Mouse (Mus musculus) midbrain, embryonic 11.5 days (tissue): ENCODE data around the gene Lig3. TPM values are rescaled to one million over a fixed set of nuclear protein-coding genes. Genes with fewer than 3 reads are reported as not detected.

Experiments
- ATAC-seq: fragments of 200-750 bp; cut with Nextera tagmentation; 2 replicates; pipeline ENCODE4 v1.8.0; 2017; ENCODE audit warnings: moderate TSS enrichment, moderate library complexity; ENCODE audit not compliant: low FRiP score
- DNase-seq: peaks from one replicate; pipeline ENCODE4 v3.0.0; 2015; ENCODE audit warnings: low spot score; ENCODE audit errors: missing footprints
- H3K27ac ChIP-seq: fragments of 300-500 bp; sonication (generic); 2 replicates; pipeline ENCODE4 v1.5.1; 2014; ENCODE audit warnings: low read depth, low read length
- H3K27me3 ChIP-seq: fragments of 300-500 bp; sonication (generic); 2 replicates; pipeline ENCODE4 v1.6.1; 2014; ENCODE audit warnings: mild to moderate bottlenecking, low read length, moderate library complexity, mixed read lengths; ENCODE audit not compliant: control insufficient read depth, insufficient read depth
- H3K36me3 ChIP-seq: fragments of 300-500 bp; sonication (generic); 2 replicates; pipeline ENCODE4 v1.6.1; 2014; ENCODE audit warnings: mild to moderate bottlenecking, low read length, moderate library complexity, mixed read lengths; ENCODE audit not compliant: control insufficient read depth, insufficient read depth
- H3K4me1 ChIP-seq: fragments of 300-500 bp; sonication (generic); 2 replicates; pipeline ENCODE4 v1.6.1; 2014; ENCODE audit warnings: low read length; ENCODE audit not compliant: control insufficient read depth, insufficient read depth
- H3K4me2 ChIP-seq: fragments of 300-500 bp; sonication (generic); 2 replicates; pipeline ENCODE4 v1.6.1; 2014; ENCODE audit warnings: mild to moderate bottlenecking, moderate library complexity
- H3K4me3 ChIP-seq: fragments of 300-500 bp; sonication (generic); 2 replicates; pipeline ENCODE4 v1.5.1; 2014; ENCODE audit warnings: low read depth, low read length
- H3K9ac ChIP-seq: fragments of 300-500 bp; sonication (generic); 2 replicates; pipeline ENCODE4 v1.6.1; 2014; ENCODE audit warnings: low read length
- H3K9me3 ChIP-seq: fragments of 300-500 bp; sonication (generic); 2 replicates; pipeline ENCODE4 v1.6.1; 2016; ENCODE audit warnings: low read length; ENCODE audit not compliant: control insufficient read depth
- WGBS: fragments of 180-500 bp; shearing (Covaris S2); extraction: QIAGEN DNeasy Blood & Tissue Kit; methylation state at CpG from one replicate; pipeline ENCODE4 v1.1.7; 2014; 5-methylcytosine and 5-hydroxymethylcytosine counted together
- polyA plus RNA-seq: library from polyadenylated mRNA; unstranded; fragments of >200 nt; fragmentation: Nextera tagmentation; extraction: Ambion mirVana; gene quantifications from 2 replicates; pipeline ENCODE4 v1.2.1, GENCODE M21; 2014

Gene Lig3
- polyA plus RNA-seq, 1 experiment from 2014 or later = 48.2 TPM

DNA sequence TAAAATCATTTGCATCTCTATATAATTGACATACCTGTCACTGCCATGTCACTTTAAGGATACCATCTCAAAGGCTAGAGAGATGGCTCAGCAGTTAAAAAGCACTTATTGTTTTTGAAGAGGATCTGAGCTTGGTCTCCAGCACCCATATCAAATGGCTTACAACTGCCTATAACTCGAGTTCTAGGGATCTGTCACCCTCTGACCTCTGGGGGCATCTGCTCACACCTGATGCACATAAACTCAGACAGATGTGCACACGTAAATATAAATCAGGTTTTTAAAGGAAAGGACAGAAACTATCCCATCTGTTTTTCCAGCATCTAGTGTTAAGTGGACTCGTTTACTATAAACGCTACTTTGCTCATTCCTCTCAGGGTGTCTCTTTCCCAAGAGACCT lies 17.6 kb upstream of the Lig3 start:
- Histone ChIP-seq H3K36me3 (no peaks in the 10 kb centered on the region), H3K27ac (no peak overlapping the region), H3K9ac (peak overlapping the region; percentile 93), H3K27me3 (no peaks in the 10 kb centered on the region), H3K4me3 (peak overlapping the region; percentile 93), H3K9me3 (no peaks in the 10 kb centered on the region), H3K4me2 (peak overlapping the region; percentile 74), H3K4me1 (peaks cover 15% of the 10 kb centered on the region; the same call in 1 of the 2 replicates)
- ATAC-seq (no peak), DNase-seq (no peak)
- 14% methylated on average over 4 of the region's 4 CpGs for WGBS

GRCm38 (mm10) chr11:82763742-82764437 lies 17.0 kb upstream of the Lig3 start, which contains the start of the genes Cct6b and Zfp830:
Gene Cct6b, minus strand, starts transcription at chr11:82764321.
Gene Zfp830, plus strand, starts transcription at chr11:82764345.
- H3K27ac ChIP-seq = peak within 1 kb of the TSS; percentile 79
- H3K36me3 ChIP-seq = no peaks in the 10 kb centered on the region
- H3K4me1 ChIP-seq = peaks cover 15% of the 10 kb centered on the region; the same call in 1 of the 2 replicates
- WGBS = under 1% methylated on average over 44 of the region's 44 CpGs
- DNase-seq (peak; percentile 98), ATAC-seq (peak; percentile 100)
- H3K9ac ChIP-seq = peak within 1 kb of the TSS; percentile 93
- H3K4me2 ChIP-seq = peak within 1 kb of the TSS; percentile 74
- H3K27me3 ChIP-seq = no peaks in the 10 kb centered on the region
- peak within 1 kb of the TSS; percentile 93 for H3K4me3 ChIP-seq
- no peaks in the 10 kb centered on the region for H3K9me3 ChIP-seq

DNA sequence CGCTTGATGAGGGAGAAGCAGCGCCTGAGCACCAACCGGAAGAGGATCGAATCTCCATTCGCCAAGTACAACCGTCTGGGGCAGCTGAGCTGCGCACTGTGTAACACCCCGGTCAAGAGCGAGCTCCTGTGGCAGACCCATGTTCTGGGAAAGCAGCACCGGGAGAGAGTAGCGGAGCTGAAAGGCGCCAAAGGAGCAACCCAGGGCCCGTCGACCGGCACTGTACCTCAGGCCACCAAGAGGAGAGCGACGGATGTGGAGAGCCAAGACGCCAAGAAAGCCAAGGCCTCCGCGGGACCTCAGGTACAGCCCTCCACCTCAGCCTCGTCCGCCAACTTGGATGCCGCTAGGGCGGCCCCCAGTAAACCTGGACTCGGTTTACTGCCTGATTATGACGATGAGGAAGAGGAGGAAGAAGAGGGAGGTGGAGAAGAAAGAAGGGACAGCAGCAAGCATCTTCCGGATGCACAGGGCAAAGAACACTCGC lies 16.4 kb upstream of the Lig3 start:
- peak overlapping the region; percentile 74 for H3K4me2 ChIP-seq
- no peaks in the 10 kb centered on the region for H3K36me3 ChIP-seq
- H3K27ac ChIP-seq = peak overlapping the region; percentile 27; the same call in 1 of the 2 replicates
- peak; percentile 77 for ATAC-seq
- H3K9ac ChIP-seq = peak overlapping the region; percentile 93
- no peaks in the 10 kb centered on the region for H3K27me3 ChIP-seq
- DNase-seq = peak; percentile 96
- peaks cover 15% of the 10 kb centered on the region; the same call in 1 of the 2 replicates for H3K4me1 ChIP-seq
- WGBS = 0% methylated on average over 28 of the region's 28 CpGs
- no peaks in the 10 kb centered on the region for H3K9me3 ChIP-seq
- peak overlapping the region; percentile 93 for H3K4me3 ChIP-seq

GRCm38 (mm10) chr11:82780134-82780533 lies 774 bp upstream of the Lig3 start:
- no peaks in the 10 kb centered on the region for H3K27me3 ChIP-seq
- H3K4me1 ChIP-seq = peaks cover 12% of the 10 kb centered on the region
- H3K4me3 ChIP-seq = peak overlapping the region; percentile 97
- DNase-seq (peak; percentile 85), ATAC-seq (no peak)
- H3K4me2 ChIP-seq = peak overlapping the region; percentile 79
- H3K27ac ChIP-seq = no peak overlapping the region
- no peaks in the 10 kb centered on the region for H3K9me3 ChIP-seq
- H3K9ac ChIP-seq = peak overlapping the region; percentile 97
- H3K36me3 ChIP-seq = peaks cover 6% of the 10 kb centered on the region
- WGBS = 60% methylated on average over 5 of the region's 5 CpGs

DNA sequence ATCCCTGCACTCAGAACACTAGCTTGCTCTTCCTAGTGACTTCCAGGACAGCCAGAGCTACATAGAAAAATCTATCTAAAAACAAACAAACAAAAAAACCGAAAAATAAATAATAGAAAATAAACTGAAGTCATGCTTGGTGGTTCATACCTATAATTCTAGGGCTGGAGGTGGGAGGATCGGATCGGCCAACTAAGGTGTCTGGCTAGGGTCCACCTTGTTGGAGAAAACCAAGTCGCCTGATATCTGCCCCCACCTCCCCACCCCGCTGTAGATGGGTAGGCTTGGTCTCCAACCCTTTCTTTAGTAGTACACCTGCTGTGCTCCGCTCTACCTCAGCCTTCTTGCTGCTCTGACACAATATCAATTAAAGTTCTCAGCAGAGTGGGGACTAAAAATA lies 1.3 kb downstream of the Lig3 start:
- no peak overlapping the region for H3K27ac ChIP-seq
- H3K4me2 ChIP-seq = peak overlapping the region; percentile 79
- H3K27me3 ChIP-seq = no peaks in the 10 kb centered on the region
- H3K4me3 ChIP-seq = peak overlapping the region; percentile 97
- ATAC-seq (no peak), DNase-seq (no peak)
- peaks cover 12% of the 10 kb centered on the region for H3K4me1 ChIP-seq
- H3K9me3 ChIP-seq = no peaks in the 10 kb centered on the region
- peaks cover 9% of the 10 kb centered on the region for H3K36me3 ChIP-seq
- WGBS = 61% methylated on average over 6 of the region's 6 CpGs
- peak overlapping the region; percentile 97 for H3K9ac ChIP-seq

GRCm38 (mm10) chr11:82783453-82783852 lies 2.5 kb downstream of the Lig3 start:
- peaks cover 12% of the 10 kb centered on the region for H3K4me1 ChIP-seq
- H3K4me2 ChIP-seq = no peak overlapping the region
- H3K4me3 ChIP-seq = no peak overlapping the region
- H3K9ac ChIP-seq = no peak overlapping the region
- 92% methylated on average over 11 of the region's 11 CpGs for WGBS
- H3K27me3 ChIP-seq = no peaks in the 10 kb centered on the region
- ATAC-seq (no peak), DNase-seq (no peak)
- peaks cover 11% of the 10 kb centered on the region for H3K36me3 ChIP-seq
- H3K9me3 ChIP-seq = no peaks in the 10 kb centered on the region
- no peak overlapping the region for H3K27ac ChIP-seq

GRCm38 (mm10) chr11:82806656-82807055 lies 25.7 kb downstream of the Lig3 start:
- H3K36me3 ChIP-seq = peaks cover 6% of the 10 kb centered on the region; the same call in 1 of the 2 replicates
- H3K27ac ChIP-seq = no peak overlapping the region
- no peaks in the 10 kb centered on the region for H3K9me3 ChIP-seq
- no peak overlapping the region for H3K4me3 ChIP-seq
- no peak for DNase-seq
- 81% methylated on average over 3 of the region's 3 CpGs for WGBS
- no peaks in the 10 kb centered on the region for H3K27me3 ChIP-seq
- ATAC-seq = no peak
- H3K9ac ChIP-seq = no peak overlapping the region
- H3K4me2 ChIP-seq = no peak overlapping the region
- H3K4me1 ChIP-seq = no peaks in the 10 kb centered on the region

DNA sequence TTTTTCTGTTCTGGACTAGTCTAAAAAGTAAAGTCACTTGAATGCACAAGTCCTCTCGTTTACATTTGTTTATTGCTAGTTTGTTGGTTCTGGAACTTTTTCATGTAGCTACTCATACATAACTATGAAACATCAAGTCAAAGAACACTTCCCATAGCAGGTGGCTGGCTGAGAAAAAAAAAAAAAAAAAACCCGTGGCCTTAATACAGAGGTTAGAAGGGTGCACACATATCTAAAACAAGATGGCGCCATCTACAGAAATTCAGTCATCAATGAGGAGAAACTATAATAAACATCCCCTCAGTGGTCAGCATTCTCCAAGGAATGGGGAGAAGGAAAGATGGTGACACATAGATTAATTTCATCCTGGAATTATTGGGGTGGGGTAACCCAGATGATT lies 26.5 kb downstream of the Lig3 start:
- H3K27ac ChIP-seq = no peak overlapping the region
- no peaks in the 10 kb centered on the region for H3K4me1 ChIP-seq
- no peak overlapping the region for H3K4me3 ChIP-seq
- H3K36me3 ChIP-seq = 0 out of 2 replicates have a peak, but pooled peaks cover 2% of the 10 kb centered on the region
- 81% methylated on average over 3 of the region's 3 CpGs for WGBS
- no peaks in the 10 kb centered on the region for H3K9me3 ChIP-seq
- ATAC-seq (no peak), DNase-seq (no peak)
- no peak overlapping the region for H3K4me2 ChIP-seq
- H3K27me3 ChIP-seq = no peaks in the 10 kb centered on the region
- no peak overlapping the region for H3K9ac ChIP-seq

- Histone ChIP-seq H3K4me3 (no peak overlapping the region), H3K36me3 (0 out of 2 replicates have a peak, but pooled peaks cover 2% of the 10 kb centered on the region), H3K9ac (no peak overlapping the region), H3K4me1 (no peaks in the 10 kb centered on the region), H3K4me2 (no peak overlapping the region), H3K27ac (no peak overlapping the region), H3K27me3 (no peaks in the 10 kb centered on the region), H3K9me3 (no peaks in the 10 kb centered on the region)
- ATAC-seq (no peak), DNase-seq (no peak)
- WGBS = 87% methylated on average over 5 of the region's 5 CpGs
Measured at GRCm38 (mm10) chr11:82808485-82808884, 27.6 kb downstream of the Lig3 start.
